Mouse (Mus musculus) liver, embryonic 16.5 days (tissue): Measurements from ENCODE around the gene Frmd8. TPM values are rescaled to one million over a fixed set of nuclear protein-coding genes. Genes with fewer than 3 reads are reported as not detected.

ENCODE experiments used
- ATAC-seq: fragments of 200-750 bp; cut with Nextera tagmentation; 2 replicates; pipeline ENCODE4 v1.8.0; 2017; ENCODE audit warnings: low read depth, mild to moderate bottlenecking, moderate number of reproducible peaks, moderate library complexity
- H3K27ac ChIP-seq: fragments of 300-500 bp; sonication (generic); 2 replicates; pipeline ENCODE4 v1.5.1; 2014; ENCODE audit warnings: mild to moderate bottlenecking, low read length
- H3K27me3 ChIP-seq: fragments of 300-500 bp; sonication (generic); 2 replicates; pipeline ENCODE4 v1.6.1; 2014; ENCODE audit warnings: low read depth, low read length, mixed read lengths; ENCODE audit not compliant: control insufficient read depth, insufficient read depth
- H3K36me3 ChIP-seq: fragments of 300-500 bp; sonication (generic); 2 replicates; pipeline ENCODE4 v1.6.1; 2014; ENCODE audit warnings: mild to moderate bottlenecking; ENCODE audit not compliant: control insufficient read depth, insufficient read depth
- H3K4me1 ChIP-seq: fragments of 300-500 bp; sonication (generic); 2 replicates; pipeline ENCODE4 v1.6.1; 2014; ENCODE audit warnings: low read depth, low read length, mixed read lengths; ENCODE audit not compliant: control insufficient read depth
- H3K4me2 ChIP-seq: fragments of 300-500 bp; sonication (generic); 2 replicates; pipeline ENCODE4 v1.6.1; 2014; ENCODE audit warnings: low read depth, low read length, mixed read lengths
- H3K4me3 ChIP-seq: fragments of 300-500 bp; sonication (generic); 2 replicates; pipeline ENCODE4 v1.5.1; 2014; ENCODE audit warnings: low read depth, mild to moderate bottlenecking, low read length
- H3K9ac ChIP-seq: fragments of 300-500 bp; sonication (generic); 2 replicates; pipeline ENCODE4 v1.6.1; 2014; ENCODE audit warnings: low read depth, low read length
- H3K9me3 ChIP-seq: fragments of 300-500 bp; sonication (generic); replicated peaks from 2 replicates; pipeline ENCODE4 v1.6.1; 2016; ENCODE audit warnings: low read length; ENCODE audit not compliant: control insufficient read depth
- WGBS: fragments of 180-500 bp; shearing (Covaris S2); extraction: QIAGEN DNeasy Blood & Tissue Kit; methylation state at CpG from one replicate; pipeline ENCODE4 v1.1.7; 2014; ENCODE audit not compliant: insufficient replicate concordance; 5-methylcytosine and 5-hydroxymethylcytosine counted together
- polyA plus RNA-seq: library from polyadenylated mRNA; unstranded; fragments of >200 nt; fragmentation: Nextera tagmentation; extraction: Ambion mirVana; gene quantifications from 2 replicates; pipeline ENCODE4 v1.2.1, GENCODE M21; 2015

Gene Frmd8
- polyA plus RNA-seq, 1 experiment from 2014 or later, result 13.9 TPM

DNA sequence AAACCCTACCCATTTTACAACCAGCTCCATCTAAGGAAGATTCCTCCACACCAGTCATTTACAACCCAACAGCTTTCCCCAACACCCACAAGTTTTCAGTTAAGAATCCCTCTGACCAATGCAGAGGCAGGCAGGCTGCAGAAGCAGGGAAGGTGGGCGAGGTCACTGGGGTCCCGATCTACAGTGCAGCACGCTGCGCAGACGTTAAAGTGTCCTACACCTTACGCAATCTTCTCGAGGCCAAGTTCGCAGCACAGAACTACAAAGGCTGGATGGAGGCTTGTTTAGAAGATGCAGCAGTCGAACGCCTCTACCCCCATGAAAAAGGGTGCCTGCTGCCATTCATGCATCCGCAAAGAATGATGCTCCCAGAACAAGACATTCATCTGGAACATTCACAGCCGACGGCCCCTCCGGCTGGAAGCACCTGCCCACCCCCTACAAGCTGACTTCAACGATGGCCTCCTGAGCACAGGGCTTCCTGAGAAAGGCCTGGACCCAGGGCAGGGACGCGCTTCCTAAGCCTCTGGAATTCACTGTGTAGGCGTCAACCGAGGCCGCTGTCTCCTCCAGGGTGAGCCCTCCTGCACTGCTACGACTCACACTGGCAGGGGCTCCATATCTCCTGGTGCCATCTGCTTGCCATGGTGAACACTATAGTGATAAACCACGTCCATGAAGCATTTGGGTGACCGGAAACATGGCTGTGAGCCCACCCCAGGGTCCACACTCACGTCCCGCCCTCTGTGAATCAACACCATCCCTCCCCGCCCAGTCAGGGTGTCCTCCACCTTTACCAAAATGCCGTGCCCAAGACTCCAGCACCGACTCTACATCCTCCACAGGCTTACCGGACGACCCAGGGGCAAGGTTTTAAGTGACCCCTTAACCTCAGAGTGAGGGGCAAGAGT lies 31.0 kb downstream of the Frmd8 start:
- Histone ChIP-seq H3K36me3 (no peaks in the 10 kb centered on the region), H3K9ac (peak overlapping the region; percentile 80), H3K27ac (peak overlapping the region; percentile 96), H3K4me3 (peak overlapping the region; percentile 67), H3K27me3 (no peaks in the 10 kb centered on the region), H3K4me2 (peak overlapping the region; percentile 76), H3K4me1 (peaks cover 86% of the 10 kb centered on the region), H3K9me3 (no peaks in the 10 kb centered on the region)
- ATAC-seq, result no peak
- 25% methylated on average over 30 of the region's 30 CpGs for WGBS

DNA sequence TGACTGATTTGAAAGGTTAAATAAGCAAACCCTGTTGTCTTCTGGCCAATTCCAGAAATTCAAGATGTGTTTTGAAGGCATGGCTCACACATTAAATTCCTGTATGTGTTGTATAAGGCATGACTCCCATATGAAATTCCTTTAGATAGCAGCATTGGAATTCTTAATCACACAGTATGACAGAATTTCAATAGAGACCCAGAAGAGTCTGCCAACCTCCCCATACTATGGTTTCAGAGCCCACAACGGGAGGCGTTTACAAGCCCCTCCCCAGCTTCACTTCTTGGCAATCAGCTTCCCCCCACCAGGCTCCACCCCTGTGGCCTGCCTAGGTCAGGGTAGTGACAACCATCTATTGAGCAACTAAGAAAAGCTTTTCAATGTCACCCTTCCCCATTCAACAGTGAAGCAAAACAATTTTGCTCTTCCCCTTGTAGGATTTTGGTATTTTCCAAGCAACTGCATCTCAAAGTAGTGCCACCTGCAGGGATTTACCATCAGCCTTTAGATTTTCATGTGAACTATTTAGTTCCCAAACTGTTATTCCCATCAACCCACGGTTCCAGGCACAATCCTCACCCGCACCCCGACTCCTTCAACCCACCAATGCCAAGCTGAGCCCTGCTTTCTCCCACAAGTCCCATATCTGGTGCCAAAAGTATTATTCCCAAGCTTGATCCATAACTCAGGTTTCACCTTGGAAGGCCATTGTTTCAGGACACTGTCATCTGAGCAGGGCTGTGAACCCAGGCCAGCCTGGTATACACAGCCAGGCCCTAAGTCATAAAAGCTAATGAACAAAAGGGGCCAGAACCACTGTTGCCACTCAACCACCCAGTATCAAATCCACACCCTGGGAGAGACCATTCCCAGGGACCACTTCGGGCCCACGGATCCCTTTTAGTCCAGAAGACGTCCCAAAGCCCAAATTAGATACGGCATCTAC lies 32.0 kb downstream of the Frmd8 start:
- H3K27ac ChIP-seq, result peak overlapping the region; percentile 96
- H3K9ac ChIP-seq, result peak overlapping the region; percentile 80
- H3K36me3 ChIP-seq, result no peaks in the 10 kb centered on the region
- H3K4me2 ChIP-seq, result peak overlapping the region; percentile 76
- H3K9me3 ChIP-seq, result no peaks in the 10 kb centered on the region
- peak overlapping the region; percentile 67 for H3K4me3 ChIP-seq
- H3K4me1 ChIP-seq, result peaks cover 76% of the 10 kb centered on the region
- no peak for ATAC-seq
- 43% methylated on average over 9 of the region's 9 CpGs for WGBS
- H3K27me3 ChIP-seq, result no peaks in the 10 kb centered on the region

DNA sequence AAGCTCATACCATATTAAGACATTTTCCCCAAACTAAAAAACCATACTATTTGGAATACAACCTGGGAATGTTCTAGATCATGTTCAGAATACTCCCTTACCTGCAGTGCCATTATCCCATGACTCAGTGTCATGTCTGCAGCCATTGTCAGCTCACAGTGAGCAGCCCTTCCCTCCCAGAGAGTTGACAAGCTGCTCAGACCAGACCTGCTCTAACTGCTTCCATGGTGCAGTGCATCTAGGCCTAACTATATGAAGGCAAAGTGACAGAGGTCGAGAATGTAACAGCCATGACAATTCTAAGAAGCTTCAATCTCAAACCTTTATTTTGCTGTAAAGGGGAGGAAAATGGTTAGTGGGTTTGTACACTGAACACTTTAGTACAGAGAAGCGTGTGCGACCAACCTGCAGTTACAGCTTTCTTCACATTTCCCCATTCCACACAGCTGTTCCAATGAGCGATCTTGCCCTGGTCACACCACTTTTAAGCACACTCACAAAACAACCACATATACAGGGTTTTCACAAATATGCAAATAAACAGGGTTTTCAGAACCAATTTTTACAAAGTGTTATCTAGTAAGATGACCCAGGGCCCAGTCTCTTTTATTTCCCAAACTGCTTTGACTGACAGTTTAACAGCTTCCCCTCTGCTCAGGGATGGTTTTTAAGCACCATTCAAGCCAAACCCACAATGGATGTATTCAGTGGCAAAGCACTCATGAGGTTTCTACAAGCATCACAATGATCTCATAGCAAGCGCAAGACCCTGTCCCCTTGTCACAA lies 32.9 kb downstream of the Frmd8 start:
- Histone ChIP-seq H3K4me2 (peak overlapping the region; percentile 76), H3K4me1 (peaks cover 67% of the 10 kb centered on the region), H3K9me3 (no peaks in the 10 kb centered on the region), H3K27ac (peak overlapping the region; percentile 96), H3K4me3 (peak overlapping the region; percentile 67), H3K9ac (peak overlapping the region; percentile 80), H3K36me3 (no peaks in the 10 kb centered on the region), H3K27me3 (no peaks in the 10 kb centered on the region)
- WGBS, result 65% methylated on average over 5 of the region's 5 CpGs
- ATAC-seq, result no peak

DNA sequence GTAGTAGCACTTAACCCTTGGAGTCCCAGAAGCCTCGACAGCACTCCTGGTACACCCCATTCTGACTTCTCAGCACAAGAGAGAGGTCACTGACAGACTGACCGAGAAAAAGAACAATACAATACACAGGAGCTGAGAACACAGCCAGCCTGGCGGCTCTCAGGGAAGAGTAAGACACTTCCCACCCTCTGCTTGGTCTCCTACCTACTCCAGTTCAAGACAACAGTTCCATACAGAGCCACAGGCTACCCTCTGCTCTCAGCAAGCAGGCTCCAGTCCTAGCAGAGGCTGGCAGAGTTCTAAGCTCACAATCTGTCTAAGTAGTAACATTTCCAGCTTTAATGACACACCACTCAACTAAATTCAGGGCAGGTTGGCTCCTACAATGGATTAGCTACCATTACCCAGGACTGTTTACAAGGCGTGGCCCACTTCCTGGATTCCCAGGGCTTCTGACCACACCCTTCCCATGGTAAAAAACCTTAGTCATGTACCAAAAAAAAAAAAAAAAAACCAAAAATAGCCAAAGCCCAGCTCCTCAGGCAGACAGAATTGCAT lies 33.6 kb downstream of the Frmd8 start:
- ATAC-seq, result no peak
- H3K4me2 ChIP-seq, result peak overlapping the region; percentile 76

DNA sequence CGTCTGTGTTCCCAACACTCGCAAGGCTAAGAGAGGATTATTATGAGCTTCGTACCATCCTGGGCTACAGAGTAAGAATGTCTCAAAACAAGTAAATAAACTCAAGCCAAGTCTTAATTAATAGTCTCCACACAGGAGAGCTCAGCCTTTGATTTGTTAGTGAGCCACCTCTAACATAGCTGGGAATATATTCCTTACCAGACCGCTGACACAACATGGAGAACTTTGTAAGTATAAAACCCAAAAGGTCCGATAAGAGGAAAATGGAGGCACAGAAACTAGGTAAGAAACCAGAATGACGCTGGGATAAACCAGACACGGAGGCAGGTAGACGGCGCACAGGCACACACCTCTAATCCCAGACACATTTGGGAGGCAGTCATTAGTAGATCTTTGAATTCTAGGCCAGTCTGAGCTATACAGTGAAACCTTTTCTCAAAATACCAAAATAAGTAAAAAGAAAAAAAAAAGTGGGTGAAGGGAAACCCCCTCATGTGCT lies 34.1 kb downstream of the Frmd8 start:
- ATAC-seq, result no peak
- Histone ChIP-seq H3K36me3 (no peaks in the 10 kb centered on the region), H3K4me2 (peak overlapping the region; percentile 76; the same call in 1 of the 2 replicates), H3K4me1 (peaks cover 55% of the 10 kb centered on the region), H3K27me3 (no peaks in the 10 kb centered on the region), H3K4me3 (no peak overlapping the region), H3K27ac (peak overlapping the region; percentile 96), H3K9me3 (no peaks in the 10 kb centered on the region), H3K9ac (no peak overlapping the region; the same call in 1 of the 2 replicates)
- WGBS, result 80% methylated on average over 9 of the region's 9 CpGs

More for the DNA sequence above, 33.6 kb downstream of the Frmd8 start:
- H3K36me3 ChIP-seq, result no peaks in the 10 kb centered on the region
- H3K4me3 ChIP-seq, result peak overlapping the region; percentile 67
- H3K4me1 ChIP-seq, result peaks cover 60% of the 10 kb centered on the region
- 34% methylated on average over 4 of the region's 4 CpGs for WGBS
- H3K27me3 ChIP-seq, result no peaks in the 10 kb centered on the region
- peak overlapping the region; percentile 96 for H3K27ac ChIP-seq
- H3K9me3 ChIP-seq, result no peaks in the 10 kb centered on the region
- peak overlapping the region; percentile 80 for H3K9ac ChIP-seq

DNA sequence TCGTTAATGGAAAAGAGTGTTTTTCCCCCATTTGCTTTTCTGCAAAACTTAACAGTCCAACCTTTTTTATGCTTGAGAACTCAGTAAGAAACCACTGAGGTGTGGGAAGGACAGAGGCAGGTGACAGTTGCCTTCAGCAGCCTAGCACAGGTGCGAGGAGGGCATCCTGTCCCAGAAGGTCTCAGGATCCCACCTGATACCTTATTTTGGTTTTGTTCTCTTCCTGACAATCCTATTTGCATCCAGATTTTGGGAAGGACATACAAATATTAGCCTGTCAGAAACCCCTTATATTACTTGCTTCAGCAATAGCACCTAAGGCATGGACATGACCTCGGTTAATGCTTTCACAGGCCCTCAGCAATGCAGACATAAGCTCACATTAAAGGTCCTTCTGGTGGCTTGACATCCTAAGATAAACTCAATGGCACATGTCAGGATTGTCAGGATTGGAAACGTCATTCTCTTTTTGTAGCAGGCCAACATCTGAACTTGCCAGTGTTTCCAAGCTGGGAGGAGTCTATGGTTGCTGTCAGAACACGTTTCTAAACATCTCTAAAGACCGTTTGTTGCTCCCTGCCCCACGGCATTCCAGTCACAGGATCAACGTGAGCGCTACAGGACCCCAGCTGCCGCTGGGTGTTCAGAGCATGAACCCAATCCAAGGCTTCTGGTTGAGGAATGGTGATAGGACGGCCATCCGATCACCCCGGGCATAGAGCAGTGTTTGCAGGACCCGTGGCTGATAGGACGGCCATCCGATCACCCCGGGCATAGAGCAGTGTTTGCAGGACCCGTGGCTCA lies 34.8 kb downstream of the Frmd8 start:
- Histone ChIP-seq H3K27ac (no peak overlapping the region; the same call in 1 of the 2 replicates), H3K4me3 (no peak overlapping the region), H3K36me3 (no peaks in the 10 kb centered on the region), H3K27me3 (no peaks in the 10 kb centered on the region), H3K4me2 (no peak overlapping the region), H3K4me1 (peaks cover 53% of the 10 kb centered on the region), H3K9me3 (no peaks in the 10 kb centered on the region), H3K9ac (no peak overlapping the region)
- ATAC-seq, result no peak
- 70% methylated on average over 18 of the region's 18 CpGs for WGBS

DNA sequence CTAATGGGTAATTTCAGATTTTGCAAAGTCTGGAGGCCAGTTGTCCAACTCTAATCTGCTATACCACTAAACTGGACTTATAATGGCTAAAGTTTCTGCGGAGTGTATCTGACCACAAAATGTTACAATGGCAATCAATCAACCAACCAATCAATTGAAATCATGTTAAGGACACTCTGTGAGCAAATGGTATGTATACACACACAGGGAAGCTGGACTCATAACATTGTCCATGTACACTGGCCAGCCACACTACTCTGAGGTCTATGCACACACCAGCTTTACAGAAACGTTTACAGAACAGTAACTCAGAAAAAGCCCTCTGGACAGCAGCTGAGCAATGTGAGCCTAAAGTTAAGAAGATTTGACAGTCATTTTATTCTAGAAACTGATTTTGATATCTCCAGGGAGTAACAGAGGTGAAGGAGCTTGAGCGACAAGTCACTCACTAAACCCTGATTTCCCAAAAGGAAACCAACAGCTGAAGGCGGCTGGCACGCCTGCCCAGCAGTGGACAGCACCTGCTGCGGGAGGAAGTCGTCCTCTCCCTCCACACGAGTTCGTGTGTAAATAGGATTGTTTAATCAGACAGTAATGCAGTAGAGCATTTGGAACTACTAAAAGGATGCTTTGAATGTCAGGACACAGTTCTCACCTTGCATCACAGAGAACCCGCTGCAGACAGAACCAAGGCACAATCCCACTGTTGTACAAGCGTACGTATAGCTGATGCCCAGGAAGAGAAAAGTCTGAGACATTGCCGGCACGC lies 35.6 kb downstream of the Frmd8 start:
- peaks cover 45% of the 10 kb centered on the region for H3K4me1 ChIP-seq
- no peak overlapping the region for H3K9ac ChIP-seq

More for the DNA sequence above, 35.6 kb downstream of the Frmd8 start:
- H3K27ac ChIP-seq, result no peak overlapping the region
- no peak for ATAC-seq
- no peak overlapping the region for H3K4me3 ChIP-seq
- no peaks in the 10 kb centered on the region for H3K27me3 ChIP-seq
- no peaks in the 10 kb centered on the region for H3K36me3 ChIP-seq
- 54% methylated on average over 14 of the region's 14 CpGs for WGBS
- no peaks in the 10 kb centered on the region for H3K9me3 ChIP-seq
- H3K4me2 ChIP-seq, result no peak overlapping the region
